Mouse (Mus musculus) limb, embryonic 11.5 days (tissue): ENCODE measurements around the gene Abt1. TPM values are rescaled to one million over a fixed set of nuclear protein-coding genes. Genes with fewer than 3 reads are reported as not detected.

Experiments
- ATAC-seq: fragments of 200-750 bp; cut with Nextera tagmentation; 2 replicates; pipeline ENCODE4 v1.8.0; 2017; ENCODE audit warnings: low read depth; ENCODE audit not compliant: insufficient number of reproducible peaks, low FRiP score, low TSS enrichment
- DNase-seq: peaks from one replicate; pipeline ENCODE4 v3.0.0-alpha.2; 2015; ENCODE audit warnings: low spot score
- H3K27ac ChIP-seq: fragments of 300-500 bp; sonication (generic); replicated peaks from 2 replicates; pipeline ENCODE4 v1.5.1; 2014; ENCODE audit warnings: low read depth, mild to moderate bottlenecking, low read length
- H3K27me3 ChIP-seq: fragments of 300-500 bp; sonication (generic); 2 replicates; pipeline ENCODE4 v1.6.1; 2014; ENCODE audit warnings: mild to moderate bottlenecking, low read length, mixed read lengths; ENCODE audit not compliant: control insufficient read depth, insufficient read depth
- H3K36me3 ChIP-seq: fragments of 300-500 bp; sonication (generic); 2 replicates; pipeline ENCODE4 v1.6.1; 2014; ENCODE audit warnings: mild to moderate bottlenecking, low read length, moderate library complexity, mixed read lengths; ENCODE audit not compliant: control insufficient read depth, insufficient read depth
- H3K4me1 ChIP-seq: fragments of 300-500 bp; sonication (generic); 2 replicates; pipeline ENCODE4 v1.6.1; 2014; ENCODE audit warnings: low read length, mixed read lengths; ENCODE audit not compliant: control insufficient read depth, insufficient read depth
- H3K4me2 ChIP-seq: fragments of 300-500 bp; sonication (generic); 2 replicates; pipeline ENCODE4 v1.6.1; 2014; ENCODE audit warnings: low read depth, mild to moderate bottlenecking, moderate library complexity; ENCODE audit not compliant: severe bottlenecking
- H3K4me3 ChIP-seq: fragments of 300-500 bp; sonication (generic); 2 replicates; pipeline ENCODE4 v1.5.1; 2014; ENCODE audit warnings: low read depth, low read length
- H3K9ac ChIP-seq: fragments of 300-500 bp; sonication (generic); 2 replicates; pipeline ENCODE4 v1.6.1; 2014; ENCODE audit warnings: mild to moderate bottlenecking, low read length
- H3K9me3 ChIP-seq: fragments of 300-500 bp; sonication (generic); 2 replicates; pipeline ENCODE4 v1.6.1; 2016; ENCODE audit warnings: low read length; ENCODE audit not compliant: control insufficient read depth
- WGBS: fragments of 180-500 bp; shearing (Covaris S2); extraction: QIAGEN DNeasy Blood & Tissue Kit; methylation state at CpG from one replicate; pipeline ENCODE4 v1.1.7; 2014; 5-methylcytosine and 5-hydroxymethylcytosine counted together
- polyA plus RNA-seq: library from polyadenylated mRNA; unstranded; fragments of >200 nt; fragmentation: Nextera tagmentation; extraction: Ambion mirVana; gene quantifications from 2 replicates; pipeline ENCODE4 v1.2.1, GENCODE M21; 2014

The Abt1 gene
- polyA plus RNA-seq, 1 experiment from 2014 or later, result 17.4 TPM

- ATAC-seq, result peak; percentile 7; the same call in 1 of the 2 replicates
- no peaks in the 10 kb centered on the region for H3K36me3 ChIP-seq
- H3K4me3 ChIP-seq, result peak overlapping the region; percentile 76
- H3K9me3 ChIP-seq, result no peaks in the 10 kb centered on the region
- no peak for DNase-seq
- WGBS, result 0% methylated on average over 10 of the region's 10 CpGs
- H3K27ac ChIP-seq, result peak overlapping the region; percentile 96
- H3K4me1 ChIP-seq, result no peaks in the 10 kb centered on the region
- H3K4me2 ChIP-seq, result peak overlapping the region; percentile 56
- H3K27me3 ChIP-seq, result no peaks in the 10 kb centered on the region
- H3K9ac ChIP-seq, result peak overlapping the region; percentile 89
Measured at GRCm38 (mm10) chr13:23369421-23369765, 54.3 kb downstream of the Abt1 start.

DNA sequence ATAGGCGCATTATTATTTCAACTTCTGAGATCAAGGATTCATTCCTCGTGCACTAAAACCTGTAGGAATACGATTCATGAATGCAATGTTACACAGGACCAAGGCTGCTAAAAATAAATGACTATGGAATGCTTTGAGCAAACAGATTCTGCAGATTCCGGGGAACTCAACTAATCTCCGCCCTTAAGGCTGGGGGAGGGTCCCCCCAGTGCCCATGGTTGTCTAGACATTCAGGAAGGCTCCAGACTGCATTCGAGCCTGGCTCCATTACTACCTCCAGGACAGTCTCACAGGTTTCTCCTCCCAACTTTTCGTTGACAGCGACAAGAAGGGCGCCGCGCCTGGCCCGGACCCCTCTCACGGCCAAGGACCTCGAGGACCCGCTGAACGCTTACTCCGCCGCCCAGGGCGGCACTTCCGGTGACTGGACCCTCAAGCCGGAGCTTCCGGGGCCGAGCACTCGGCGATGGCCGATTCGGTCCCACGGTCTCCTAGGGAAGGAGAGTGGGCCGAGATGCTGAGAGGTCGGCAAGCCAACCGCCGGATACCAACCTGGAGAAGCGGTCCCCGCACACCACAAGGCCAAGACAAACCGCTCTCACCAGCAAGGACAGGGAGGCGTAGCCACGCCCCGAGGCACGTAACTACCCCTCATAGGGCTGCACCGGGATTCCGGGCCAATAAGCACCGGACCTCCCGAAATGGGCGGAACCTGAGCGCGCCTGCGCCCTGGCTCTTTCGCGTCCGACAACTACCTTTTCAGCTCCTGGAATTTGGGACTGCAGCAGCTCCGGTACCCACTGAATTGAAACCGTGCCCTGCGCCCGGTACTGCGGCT lies 54.9 kb downstream of the Abt1 start, which contains the start of gene Zfp322a:
TSS of gene Zfp322a (minus strand) at position 626 of the 838 bp plus-strand sequence.
- peak; percentile 99 for ATAC-seq
- under 1% methylated on average over 55 of the region's 55 CpGs for WGBS

More for the DNA sequence above, 54.9 kb downstream of the Abt1 start, which contains the start of gene Zfp322a:
- Histone ChIP-seq H3K27me3 (no peaks in the 10 kb centered on the region), H3K4me1 (no peaks in the 10 kb centered on the region), H3K9me3 (no peaks in the 10 kb centered on the region), H3K4me3 (peak within 1 kb of the TSS; percentile 76), H3K4me2 (peak within 1 kb of the TSS; percentile 56), H3K36me3 (peaks cover 2% of the 10 kb centered on the region; the same call in 1 of the 2 replicates), H3K27ac (peak within 1 kb of the TSS; percentile 96), H3K9ac (peak within 1 kb of the TSS; percentile 89)
- DNase-seq, result peak; percentile 94

Other genes with a start within 250 kb of the Abt1 start
- gene Vmn1r220, start 235.9 kb downstream of the Abt1 start, polyA plus RNA-seq, result not detected in 2 replicates
- gene Vmn1r221, start 209.7 kb downstream of the Abt1 start, polyA plus RNA-seq, result not detected in 2 replicates
- gene Vmn1r222, start 187.9 kb downstream of the Abt1 start, polyA plus RNA-seq, result not detected in 2 replicates
- gene Vmn1r223, start 176.7 kb downstream of the Abt1 start, polyA plus RNA-seq, result 0.04 TPM in 1 of 2 replicates, not detected in the other
- gene Zfp322a, start 54.7 kb downstream of the Abt1 start, polyA plus RNA-seq, result 71.9 and 76.4 TPM in 2 replicates
- gene Btn1a1, start 42.0 kb upstream of the Abt1 start, polyA plus RNA-seq, result not detected in 2 replicates
- gene Btn2a2, start 65.0 kb upstream of the Abt1 start, polyA plus RNA-seq, result 1.3 and 2.2 TPM in 2 replicates
- 4.0 and 5.6 TPM in 2 replicates for gene Hist1h4h, start 107.2 kb upstream of the Abt1 start, polyA plus RNA-seq
- 5.1 and 7.9 TPM in 2 replicates for gene Hist1h2af, start 110.0 kb upstream of the Abt1 start, polyA plus RNA-seq
- 7.0 and 9.4 TPM in 2 replicates for gene Hist1h3g, start 111.6 kb upstream of the Abt1 start, polyA plus RNA-seq
- 0.79 and 1.0 TPM in 2 replicates for gene Hist1h2bh, start 119.5 kb upstream of the Abt1 start, polyA plus RNA-seq
- gene Hist1h3f, start 120.2 kb upstream of the Abt1 start, polyA plus RNA-seq, result 1.4 and 2.0 TPM in 2 replicates
- 0.67 and 2.3 TPM in 2 replicates for gene Hist1h4f, start 127.8 kb upstream of the Abt1 start, polyA plus RNA-seq
- 0.54 and 0.56 TPM in 2 replicates for gene Hist1h1d, start 129.4 kb upstream of the Abt1 start, polyA plus RNA-seq
- gene Hist1h3e, start 138.5 kb upstream of the Abt1 start, polyA plus RNA-seq, result 9.6 and 9.8 TPM in 2 replicates
- 98.4 and 102 TPM in 2 replicates for gene Hist1h2ae, start 147.4 kb upstream of the Abt1 start, polyA plus RNA-seq
- 8.2 and 10.0 TPM in 2 replicates for gene Hist1h2bg, start 147.5 kb upstream of the Abt1 start, polyA plus RNA-seq
- 4.5 and 5.4 TPM in 2 replicates for gene Hist1h2bf, start 150.3 kb upstream of the Abt1 start, polyA plus RNA-seq
- 2.2 and 3.1 TPM in 2 replicates for gene Hist1h2ad, start 150.5 kb upstream of the Abt1 start, polyA plus RNA-seq
- 12.6 and 13.2 TPM in 2 replicates for gene Hist1h3d, start 151.9 kb upstream of the Abt1 start, polyA plus RNA-seq
- 133 and 134 TPM in 2 replicates for gene Hist1h4d, start 157.7 kb upstream of the Abt1 start, polyA plus RNA-seq
- gene Hist1h2be, start 197.3 kb upstream of the Abt1 start, polyA plus RNA-seq, result 3.1 and 3.9 TPM in 2 replicates
- 20.3 and 24.6 TPM in 2 replicates for gene Hist1h1e, start 198.7 kb upstream of the Abt1 start, polyA plus RNA-seq